Mouse (Mus musculus): Measurements from ENCODE around the gene Impdh2. TPM values are rescaled to one million over a fixed set of nuclear protein-coding genes. Genes with fewer than 3 reads are reported as not detected.

Impdh2 gene
- 139 TPM for polyA plus RNA-seq (2015; fragmentation: Illumina TruSeq; extraction: RNeasy Lipid Tissue Mini Kit (QIAGEN cat#74804); ENCODE audit: insufficient read depth, low replicate concordance)

GRCm38 (mm10) chr9:108560227-108560841 lies at the start of gene Impdh2:
Gene Impdh2 (plus strand): TSS chr9:108560286.

GRCm38 (mm10) chr9:108516380-108517251 lies 43.5 kb upstream of the Impdh2 start, which contains the start of gene Qrich1:
Gene Qrich1 (plus strand): TSS chr9:108516806.

DNA sequence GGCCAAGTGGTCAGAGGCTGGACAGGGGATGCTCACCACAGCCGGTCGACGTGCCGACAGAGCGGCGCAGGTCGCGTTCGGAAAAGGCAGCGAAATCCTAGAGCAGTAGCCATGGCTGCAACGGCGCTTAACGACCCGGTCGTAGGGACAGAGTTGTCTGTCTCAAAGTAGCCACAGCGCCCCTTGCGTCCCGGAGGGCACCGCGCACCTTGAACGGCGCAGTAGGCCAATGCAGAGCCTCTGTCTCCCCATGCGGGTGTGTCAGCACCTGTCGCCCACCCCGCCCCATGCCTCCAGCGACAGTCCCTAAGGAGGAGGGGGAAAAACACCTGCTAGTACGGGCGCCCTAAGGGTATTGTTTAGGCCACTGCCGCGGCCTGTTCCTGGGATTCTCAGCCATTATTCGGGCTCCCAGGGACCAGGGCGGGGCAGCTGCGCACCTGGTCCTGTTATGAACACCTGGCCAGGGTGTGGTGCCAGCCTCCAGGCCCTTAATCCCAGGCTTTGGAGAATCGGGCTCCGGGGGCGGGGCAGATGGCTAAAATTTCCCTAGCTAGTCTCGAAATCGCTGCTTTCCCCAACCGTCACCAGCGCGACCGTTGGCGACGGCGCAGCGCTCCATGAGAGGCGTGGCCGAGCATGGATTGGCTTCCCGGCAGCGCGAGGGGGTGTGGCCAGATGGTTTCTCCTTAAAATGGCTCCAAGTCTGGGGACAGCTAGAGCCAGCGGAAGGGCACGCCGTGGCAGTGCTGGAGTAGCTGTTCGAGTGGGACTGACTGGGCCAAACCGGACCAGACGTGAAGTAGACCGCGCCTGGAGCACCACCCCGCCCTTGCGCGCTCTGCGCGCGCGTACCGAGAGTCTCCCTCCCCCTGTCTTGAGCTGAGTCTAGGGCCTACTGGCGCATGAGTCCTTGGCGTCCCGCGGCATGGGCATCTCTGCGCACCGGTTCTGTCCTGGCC lies 7.0 kb downstream of the Impdh2 start, which contains the start of gene Ndufaf3:
TSS of gene Ndufaf3 (minus strand) at position 620 of the 962 bp plus-strand sequence.

DNA sequence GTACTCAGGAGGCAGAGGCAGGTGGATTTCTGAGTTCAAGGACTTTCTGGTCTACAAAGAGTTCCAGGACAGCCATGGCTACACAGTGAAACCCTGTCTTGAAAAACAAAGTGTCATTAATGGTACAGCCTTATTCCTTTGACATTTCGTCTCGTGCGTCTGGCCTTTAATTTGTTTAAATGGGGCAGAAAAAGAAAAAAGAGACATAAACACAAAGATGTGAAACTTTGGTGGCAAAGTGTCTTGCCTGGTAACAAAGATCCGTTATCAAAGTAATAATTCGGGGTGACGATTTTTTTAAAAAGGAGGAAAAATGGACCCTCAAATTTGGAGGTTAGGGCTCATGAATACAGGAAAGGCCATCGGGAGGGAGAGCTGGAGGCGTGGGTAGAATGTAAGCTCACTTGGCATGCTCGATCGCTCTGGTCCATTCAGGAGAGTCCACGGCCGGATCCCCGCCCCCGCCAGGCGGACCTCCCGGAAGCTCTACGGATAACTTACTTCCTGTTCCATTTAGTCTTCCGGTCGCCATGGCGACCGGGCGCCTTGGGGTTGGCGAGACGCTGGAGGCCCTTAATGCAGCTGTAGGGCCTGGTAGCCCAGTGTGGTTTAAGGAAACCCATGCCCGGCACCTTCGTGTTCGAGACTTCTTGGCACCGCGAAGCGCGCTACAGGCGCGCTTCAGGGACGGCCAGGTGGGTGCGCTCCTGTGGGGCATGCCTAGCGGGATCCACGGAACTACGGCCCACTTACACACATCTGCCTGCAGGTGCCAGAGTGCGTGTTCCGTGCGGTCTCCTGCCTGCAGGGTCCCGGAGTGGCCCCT lies 9.5 kb downstream of the Impdh2 start, which contains the start of gene Dalrd3:
TSS of gene Dalrd3 (plus strand) at position 506 of the 826 bp plus-strand sequence.

DNA sequence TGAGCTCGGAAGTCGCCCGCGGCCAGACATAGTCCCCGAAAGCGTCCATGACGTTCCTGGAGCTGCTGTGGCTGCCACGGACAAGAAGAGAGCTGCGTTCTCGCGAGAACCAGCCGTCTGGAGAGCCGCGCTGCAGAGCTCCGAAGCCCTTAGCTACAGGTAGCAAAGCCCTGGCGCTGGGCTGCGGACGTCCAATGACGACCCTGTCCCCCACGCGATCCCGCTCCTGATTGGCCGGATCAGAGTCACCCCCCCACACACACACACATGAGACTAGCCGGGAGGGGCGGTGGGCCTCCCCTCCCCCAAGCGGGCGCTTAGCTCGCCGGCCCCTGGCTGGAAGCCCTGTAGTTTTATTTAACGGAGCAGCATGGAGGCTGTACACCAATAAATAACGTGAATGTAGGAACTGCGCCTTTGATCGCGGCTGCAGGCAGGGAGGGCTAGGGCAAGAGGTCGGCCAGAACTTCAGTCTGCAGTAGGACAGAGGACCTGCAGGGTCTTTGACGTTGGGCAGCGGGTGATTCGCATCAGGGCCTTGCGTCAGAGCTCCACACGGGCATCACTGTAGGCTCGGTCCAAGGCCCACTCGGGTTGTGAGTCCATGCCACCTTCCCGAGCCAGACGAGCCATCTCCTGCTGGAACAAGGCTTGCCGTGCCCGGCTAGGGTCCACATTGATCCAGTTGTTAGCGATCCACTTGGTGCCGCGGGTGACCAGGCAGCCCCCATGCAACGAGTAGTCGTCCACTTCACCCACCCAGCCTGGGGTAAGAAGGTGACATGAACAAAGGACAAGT lies 18.7 kb downstream of the Impdh2 start, which contains the start of gene Wdr6:
TSS of gene Wdr6 (minus strand) at position 195 of the 799 bp plus-strand sequence.

GRCm38 (mm10) chr9:108596998-108597764 lies 37.1 kb downstream of the Impdh2 start, which contains the start of gene P4htm:
Gene P4htm (minus strand): TSS chr9:108597667.

Other genes starting within 250 kb of the Impdh2 start
- 346 TPM for gene Gpx1, start 221.4 kb upstream of the Impdh2 start, polyA plus RNA-seq (2015; fragmentation: Illumina TruSeq; extraction: RNeasy Lipid Tissue Mini Kit (QIAGEN cat#74804); ENCODE audit: insufficient read depth, low replicate concordance)
- gene Usp4, start 212.4 kb upstream of the Impdh2 start, polyA plus RNA-seq (2015; fragmentation: Illumina TruSeq; extraction: RNeasy Lipid Tissue Mini Kit (QIAGEN cat#74804); ENCODE audit: insufficient read depth, low replicate concordance) = 112 TPM
- gene 1700102P08Rik, start 167.5 kb upstream of the Impdh2 start, polyA plus RNA-seq (2015; fragmentation: Illumina TruSeq; extraction: RNeasy Lipid Tissue Mini Kit (QIAGEN cat#74804); ENCODE audit: insufficient read depth, low replicate concordance) = 3.8 TPM
- 0.10 TPM for gene Ccdc36, start 131.8 kb upstream of the Impdh2 start, polyA plus RNA-seq (2015; fragmentation: Illumina TruSeq; extraction: RNeasy Lipid Tissue Mini Kit (QIAGEN cat#74804); ENCODE audit: insufficient read depth, low replicate concordance)
- gene BC048562, start 123.8 kb upstream of the Impdh2 start, polyA plus RNA-seq (2015; fragmentation: Illumina TruSeq; extraction: RNeasy Lipid Tissue Mini Kit (QIAGEN cat#74804); ENCODE audit: insufficient read depth, low replicate concordance) = not detected
- 13.7 TPM for gene Ccdc71, start 99.8 kb upstream of the Impdh2 start, polyA plus RNA-seq (2015; fragmentation: Illumina TruSeq; extraction: RNeasy Lipid Tissue Mini Kit (QIAGEN cat#74804); ENCODE audit: insufficient read depth, low replicate concordance)
- gene Klhdc8b, start 98.7 kb upstream of the Impdh2 start, polyA plus RNA-seq (2015; fragmentation: Illumina TruSeq; extraction: RNeasy Lipid Tissue Mini Kit (QIAGEN cat#74804); ENCODE audit: insufficient read depth, low replicate concordance) = 8.7 TPM
- 11.6 TPM for gene Lamb2, start 80.5 kb upstream of the Impdh2 start, polyA plus RNA-seq (2015; fragmentation: Illumina TruSeq; extraction: RNeasy Lipid Tissue Mini Kit (QIAGEN cat#74804); ENCODE audit: insufficient read depth, low replicate concordance)
- gene Usp19, start 69.7 kb upstream of the Impdh2 start, polyA plus RNA-seq (2015; fragmentation: Illumina TruSeq; extraction: RNeasy Lipid Tissue Mini Kit (QIAGEN cat#74804); ENCODE audit: insufficient read depth, low replicate concordance) = 83.1 TPM
- 137 TPM for gene Qars, start 52.6 kb upstream of the Impdh2 start, polyA plus RNA-seq (2015; fragmentation: Illumina TruSeq; extraction: RNeasy Lipid Tissue Mini Kit (QIAGEN cat#74804); ENCODE audit: insufficient read depth, low replicate concordance)
- 119 TPM for gene Qrich1, start 43.5 kb upstream of the Impdh2 start, polyA plus RNA-seq (2015; fragmentation: Illumina TruSeq; extraction: RNeasy Lipid Tissue Mini Kit (QIAGEN cat#74804); ENCODE audit: insufficient read depth, low replicate concordance)
- gene Ndufaf3, start 7.1 kb downstream of the Impdh2 start, polyA plus RNA-seq (2015; fragmentation: Illumina TruSeq; extraction: RNeasy Lipid Tissue Mini Kit (QIAGEN cat#74804); ENCODE audit: insufficient read depth, low replicate concordance) = 8.6 TPM
- 58.1 TPM for gene Dalrd3, start 9.6 kb downstream of the Impdh2 start, polyA plus RNA-seq (2015; fragmentation: Illumina TruSeq; extraction: RNeasy Lipid Tissue Mini Kit (QIAGEN cat#74804); ENCODE audit: insufficient read depth, low replicate concordance)
- 11.5 TPM for gene Wdr6, start 18.5 kb downstream of the Impdh2 start, polyA plus RNA-seq (2015; fragmentation: Illumina TruSeq; extraction: RNeasy Lipid Tissue Mini Kit (QIAGEN cat#74804); ENCODE audit: insufficient read depth, low replicate concordance)
- 0.48 TPM for gene P4htm, start 37.4 kb downstream of the Impdh2 start, polyA plus RNA-seq (2015; fragmentation: Illumina TruSeq; extraction: RNeasy Lipid Tissue Mini Kit (QIAGEN cat#74804); ENCODE audit: insufficient read depth, low replicate concordance)
- gene Arih2, start 89.1 kb downstream of the Impdh2 start, polyA plus RNA-seq (2015; fragmentation: Illumina TruSeq; extraction: RNeasy Lipid Tissue Mini Kit (QIAGEN cat#74804); ENCODE audit: insufficient read depth, low replicate concordance) = 75.7 TPM
- gene Slc25a20, start 101.8 kb downstream of the Impdh2 start, polyA plus RNA-seq (2015; fragmentation: Illumina TruSeq; extraction: RNeasy Lipid Tissue Mini Kit (QIAGEN cat#74804); ENCODE audit: insufficient read depth, low replicate concordance) = 30.9 TPM
- 23.6 TPM for gene Prkar2a, start 129.0 kb downstream of the Impdh2 start, polyA plus RNA-seq (2015; fragmentation: Illumina TruSeq; extraction: RNeasy Lipid Tissue Mini Kit (QIAGEN cat#74804); ENCODE audit: insufficient read depth, low replicate concordance)
- 77.0 TPM for gene Ip6k2, start 223.5 kb downstream of the Impdh2 start, polyA plus RNA-seq (2015; fragmentation: Illumina TruSeq; extraction: RNeasy Lipid Tissue Mini Kit (QIAGEN cat#74804); ENCODE audit: insufficient read depth, low replicate concordance)
- 8.2 TPM for gene Nckipsd, start 248.1 kb downstream of the Impdh2 start, polyA plus RNA-seq (2015; fragmentation: Illumina TruSeq; extraction: RNeasy Lipid Tissue Mini Kit (QIAGEN cat#74804); ENCODE audit: insufficient read depth, low replicate concordance)

All from spleen, adult 10 weeks (tissue).